Mouse (Mus musculus) adrenal gland, postnatal 4 days (tissue): ENCODE measurements around the gene Hist1h1d. TPM values are rescaled to one million over a fixed set of nuclear protein-coding genes. Genes with fewer than 3 reads are reported as not detected.
"Not testable (repeated sequence)": the region's sequence is repeated elsewhere in the genome, so short reads cannot be mapped to it uniquely, and the experiment has no call there.

ENCODE experiments used
- DNase-seq, 2 experiments: peaks; one replicate each; pipeline ENCODE4 v3.0.0; 2021 to 2022; ENCODE audit warnings: low spot score in 2 of 2, mixed read lengths in 2 of 2
- microRNA-seq: library from miRNA; unstranded; fragments of <30 nt; microRNA quantifications from one replicate; pipeline ENCODE4 v1.2.0, GENCODE M21; 2021
- total RNA-seq, 2 experiments: library from RNA; stranded (reverse); gene quantifications; 2 replicates each; pipeline ENCODE4 v1.2.3; 2021

Gene Hist1h1d
- total RNA-seq, 2 experiments from 2014 or later = 48.3 to 57.6 TPM

GRCm38 (mm10) chr13:23586099-23586939, 33.3 kb downstream of the Hist1h1d start:
- DNase-seq = no peak

GRCm38 (mm10) chr13:23586940-23587225, 33.8 kb downstream of the Hist1h1d start:
- DNase-seq = no peak

GRCm38 (mm10) chr13:23591206-23591605, 38.1 kb downstream of the Hist1h1d start:
- no peak for DNase-seq

GRCm38 (mm10) chr13:23591886-23592285, 38.8 kb downstream of the Hist1h1d start:
- not testable (repeated sequence) for DNase-seq

- no peak for DNase-seq
Observed at GRCm38 (mm10) chr13:23592614-23593013, 39.6 kb downstream of the Hist1h1d start.

GRCm38 (mm10) chr13:23593051-23593770, 40.1 kb downstream of the Hist1h1d start:
- DNase-seq = no peak

- DNase-seq = no peak
Observed at GRCm38 (mm10) chr13:23595185-23595584, 42.1 kb downstream of the Hist1h1d start.

GRCm38 (mm10) chr13:23595622-23596372, 42.7 kb downstream of the Hist1h1d start:
- DNase-seq = no peak

- DNase-seq = peak; percentile 59 to 71
Observed at GRCm38 (mm10) chr13:23597957-23598356, 44.9 kb downstream of the Hist1h1d start.

- DNase-seq = no peak
Observed at GRCm38 (mm10) chr13:23603182-23603699, 50.2 kb downstream of the Hist1h1d start.

GRCm38 (mm10) chr13:23604452-23604851, 51.4 kb downstream of the Hist1h1d start:
- DNase-seq = no peak

- no peak for DNase-seq
Observed at GRCm38 (mm10) chr13:23605052-23605451, 52.0 kb downstream of the Hist1h1d start.

GRCm38 (mm10) chr13:23609209-23609608, 56.1 kb downstream of the Hist1h1d start:
- DNase-seq = no peak

- DNase-seq = no peak
Observed at GRCm38 (mm10) chr13:23609844-23610243, 56.8 kb downstream of the Hist1h1d start.

Small RNAs within 50 kb of the gene (microRNA-seq; reads per million reads assigned to microRNA genes)
- gene Gm44297 = not detected
- gene Gm44359 = not detected
- gene Gm44394 = not detected
- 0.79 reads per million for gene n-TStga1

Other genes starting within 250 kb of the Hist1h1d start
- gene Zfp322a, start 184.1 kb upstream of the Hist1h1d start, total RNA-seq = 10 to 100 TPM; 22.9 to 23.5 TPM
- gene Abt1, start 129.4 kb upstream of the Hist1h1d start, total RNA-seq = 1 to 10 TPM; 7.9 to 8.9 TPM
- gene Btn1a1, start 87.4 kb upstream of the Hist1h1d start, total RNA-seq = under 1 TPM; 0.20 to 0.87 TPM
- gene Btn2a2, start 64.4 kb upstream of the Hist1h1d start, total RNA-seq = under 1 TPM in 1 of 2 experiments, not detected in 1; 0.17 TPM
- 1,000 to 10,000 TPM; 1,239 to 1,302 TPM for gene Hist1h4h, start 22.2 kb upstream of the Hist1h1d start, total RNA-seq
- 100 to 1,000 TPM; 512 to 538 TPM for gene Hist1h2af, start 19.4 kb upstream of the Hist1h1d start, total RNA-seq
- gene Hist1h3g, start 17.8 kb upstream of the Hist1h1d start, total RNA-seq = 100 to 1,000 TPM; 144 to 196 TPM
- 10 to 100 TPM; 29.4 to 38.7 TPM for gene Hist1h2bh, start 9.9 kb upstream of the Hist1h1d start, total RNA-seq
- gene Hist1h3f, start 9.2 kb upstream of the Hist1h1d start, total RNA-seq = 100 to 1,000 TPM; 150 to 177 TPM
- 100 to 1,000 TPM; 899 to 983 TPM for gene Hist1h4f, start 1.6 kb upstream of the Hist1h1d start, total RNA-seq
- 100 to 1,000 TPM; 399 to 448 TPM for gene Hist1h3e, start 9.1 kb downstream of the Hist1h1d start, total RNA-seq
- gene Hist1h2ae, start 18.0 kb downstream of the Hist1h1d start, total RNA-seq = 10 to 100 TPM; 79.7 to 95.7 TPM
- 100 to 1,000 TPM; 627 to 705 TPM for gene Hist1h2bg, start 18.1 kb downstream of the Hist1h1d start, total RNA-seq
- gene Hist1h2bf, start 20.9 kb downstream of the Hist1h1d start, total RNA-seq = 100 to 1,000 TPM; 297 to 360 TPM
- gene Hist1h2ad, start 21.1 kb downstream of the Hist1h1d start, total RNA-seq = 10 to 100 TPM; 63.5 to 64.6 TPM
- 10 to 100 TPM; 64.3 to 80.4 TPM for gene Hist1h3d, start 22.5 kb downstream of the Hist1h1d start, total RNA-seq
- gene Hist1h4d, start 28.3 kb downstream of the Hist1h1d start, total RNA-seq = 100 to 1,000 TPM; 413 to 478 TPM
- gene Hist1h2be, start 67.9 kb downstream of the Hist1h1d start, total RNA-seq = 10 to 100 TPM; 40.6 to 48.5 TPM
- gene Hist1h1e, start 69.3 kb downstream of the Hist1h1d start, total RNA-seq = 100 to 1,000 TPM; 327 to 388 TPM
- 10 to 100 TPM; 13.0 to 15.5 TPM for gene Hist1h2ac, start 130.7 kb downstream of the Hist1h1d start, total RNA-seq
- gene Hist1h2bc, start 130.9 kb downstream of the Hist1h1d start, total RNA-seq = 10 to 100 TPM; 92.5 to 95.2 TPM
- 1 to 10 TPM; 1.8 to 2.2 TPM for gene Hist1h1t, start 142.6 kb downstream of the Hist1h1d start, total RNA-seq
- gene Hist1h4c, start 145.2 kb downstream of the Hist1h1d start, total RNA-seq = 100 to 1,000 TPM; 220 to 275 TPM
- 10 to 100 TPM; 24.4 to 26.7 TPM for gene Hfe, start 157.6 kb downstream of the Hist1h1d start, total RNA-seq
- 100 to 1,000 TPM; 583 to 655 TPM for gene Hist1h1c, start 185.5 kb downstream of the Hist1h1d start, total RNA-seq
- 100 to 1,000 TPM; 224 to 252 TPM for gene Hist1h3c, start 192.3 kb downstream of the Hist1h1d start, total RNA-seq
- 100 to 1,000 TPM; 268 to 325 TPM for gene Hist1h2bb, start 193.5 kb downstream of the Hist1h1d start, total RNA-seq
- 100 to 1,000 TPM; 457 to 545 TPM for gene Hist1h2ab, start 197.9 kb downstream of the Hist1h1d start, total RNA-seq
- 100 to 1,000 TPM; 526 to 670 TPM for gene Hist1h3b, start 199.0 kb downstream of the Hist1h1d start, total RNA-seq
- gene Hist1h4b, start 203.8 kb downstream of the Hist1h1d start, total RNA-seq = 100 to 1,000 TPM; 436 to 510 TPM
- 100 to 1,000 TPM; 348 to 415 TPM for gene Hist1h4a, start 208.0 kb downstream of the Hist1h1d start, total RNA-seq
- 100 to 1,000 TPM; 459 to 527 TPM for gene Hist1h3a, start 209.1 kb downstream of the Hist1h1d start, total RNA-seq
- 100 to 1,000 TPM; 405 to 481 TPM for gene Hist1h1a, start 210.4 kb downstream of the Hist1h1d start, total RNA-seq
- under 1 TPM in 1 of 2 experiments, not detected in 1; 0.20 TPM for gene Trim38, start 216.7 kb downstream of the Hist1h1d start, total RNA-seq